23 mouse cellular contexts compared by ENCODE assay signal in genomic region chr8:10814499-10814898, GRCm38 (mm10).
DNase-seq lines count a peak whose midpoint lies in the region; ATAC-seq and TF ChIP-seq lines count a peak whose summit lies in the region.
"Had no signal": no experiment of that assay in that cellular context is flagged by ENCODE, and none has a peak within 500 bp of the region (broad histone marks: within the 10 kb centered on the region; RNA-seq: fewer than 3 reads in every experiment).

No protein-coding gene starts in this region.

- peak; percentile 15 for DNase-seq in lung, postnatal 14 days
- DNase-seq in lung, adult 18-20 months: no peak
- peak; percentile 16 for DNase-seq in NIH3T3 (ENCODE audit: low read depth)
- DNase-seq in kidney, adult 9 months: no peak
- DNase-seq in layer of hippocampus, adult 2 months (ENCODE audit: low spot score in 2 of 2): no peak
- DNase-seq: adrenal gland, adult 2 months; adrenal gland, postnatal 25 days; cerebellum, adult 18-20 months; cerebellum, adult 9-10 months; cerebellum, postnatal 14 days; gastrocnemius, postnatal 25 days; heart, adult 2 months; heart, postnatal 14 days had no signal

- no peak overlapping the region for H3K27ac ChIP-seq in layer of hippocampus, adult 2 months
- H3K27ac ChIP-seq: forebrain, embryonic 10.5 days; forebrain, embryonic 13.5 days; heart, adult 2 months; heart, embryonic 10.5 days; heart, embryonic 13.5 days; hindbrain, embryonic 12.5 days; hindbrain, embryonic 15.5 days had no signal

- ATAC-seq in granulocyte monocyte progenitor cell, adult 5-6 weeks (replicated peaks; ENCODE audit: poor library complexity, severe bottlenecking): peak; percentile 59
- ATAC-seq: activated CD4-positive, CD25-positive, alpha-beta regulatory T cell, adult 4 months; forebrain, embryonic 13.5 days; forebrain, embryonic 16.5 days; intestine, postnatal 0 days had no signal

- TF ChIP-seq CTCF in layer of hippocampus, adult 2 months (conservative IDR thresholded peaks at IDR 0.05): no peak

- no peak overlapping the region for H3K4me3 ChIP-seq in layer of hippocampus, adult 2 months
- H3K4me3 ChIP-seq: forebrain, embryonic 10.5 days; forebrain, embryonic 13.5 days; heart, adult 2 months; heart, embryonic 10.5 days; heart, embryonic 13.5 days; hindbrain, embryonic 12.5 days; hindbrain, embryonic 15.5 days had no signal

Comparison
In these comparisons a context has a peak if more than half of its experiments do, and no peak if none do; other contexts are left out.
1. DNase-seq: peak in lung, postnatal 14 days (single experiment) and NIH3T3 (single experiment); none in lung, adult 18-20 months (0 of 2), kidney, adult 9 months (single experiment) and layer of hippocampus, adult 2 months (0 of 2).